Mouse (Mus musculus) CH12F3 (cell line): Measurements from ENCODE around the gene Tab2.

ENCODE experiments used
- in situ Hi-C: fragments of 300-500 bp; cut with MboI; formaldehyde crosslinking; loops from 2 replicates; pipeline ENCODE4 v1.14.3; 2020; ENCODE audit warnings: low sequenced_read_pairs

Gene Tab2

DNA sequence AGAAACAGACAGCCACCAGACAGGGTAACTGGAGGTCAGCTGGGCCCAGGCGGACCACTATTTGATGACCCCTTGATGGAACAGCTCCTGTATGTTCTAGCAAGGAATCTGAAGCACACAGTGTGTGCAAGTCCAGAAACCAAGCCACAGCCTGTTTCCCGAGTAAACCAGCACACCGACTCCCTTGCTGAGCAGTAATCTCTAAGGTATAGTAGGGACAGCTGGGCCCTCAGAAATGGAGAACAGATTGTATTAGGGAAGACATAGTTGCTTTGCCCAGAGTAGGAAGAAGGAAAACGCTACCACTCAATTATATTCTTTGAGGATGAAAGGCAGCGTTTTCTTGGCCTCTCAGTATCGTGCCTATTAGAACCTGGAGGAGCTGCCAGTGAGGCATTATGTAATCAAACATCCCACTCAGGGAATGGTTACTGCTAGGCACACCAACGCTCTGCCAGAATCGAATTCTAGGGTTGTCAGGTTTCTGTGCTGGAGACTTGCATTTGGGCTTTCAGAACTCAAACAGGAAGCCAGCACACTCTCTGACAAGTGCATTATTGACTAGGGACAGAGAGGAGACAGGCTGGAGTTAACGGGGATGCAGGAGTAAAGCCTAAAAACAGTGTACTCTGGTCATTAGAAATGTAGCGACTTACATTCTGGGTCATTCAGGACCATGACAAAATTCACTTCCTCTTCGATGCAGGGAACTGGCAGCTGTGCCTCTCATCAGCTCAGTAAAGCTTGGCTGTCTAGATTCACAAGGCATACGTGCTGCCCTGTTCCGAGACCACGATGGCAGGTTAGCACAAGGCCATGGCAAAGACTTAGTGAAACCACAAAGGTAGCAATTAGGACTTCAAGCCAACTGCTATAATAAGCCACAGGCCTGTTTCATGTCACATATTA is 55.1 kb downstream of the Tab2 start:
- in situ Hi-C loops = no loop called here

GRCm38 (mm10) chr10:7888256-7888868 is 67.7 kb downstream of the Tab2 start:
- in situ Hi-C loops = loop anchor here (10.0 kb wide), 1 partner anchor 306 kb away; no protein-coding TSS in a partner anchor

DNA sequence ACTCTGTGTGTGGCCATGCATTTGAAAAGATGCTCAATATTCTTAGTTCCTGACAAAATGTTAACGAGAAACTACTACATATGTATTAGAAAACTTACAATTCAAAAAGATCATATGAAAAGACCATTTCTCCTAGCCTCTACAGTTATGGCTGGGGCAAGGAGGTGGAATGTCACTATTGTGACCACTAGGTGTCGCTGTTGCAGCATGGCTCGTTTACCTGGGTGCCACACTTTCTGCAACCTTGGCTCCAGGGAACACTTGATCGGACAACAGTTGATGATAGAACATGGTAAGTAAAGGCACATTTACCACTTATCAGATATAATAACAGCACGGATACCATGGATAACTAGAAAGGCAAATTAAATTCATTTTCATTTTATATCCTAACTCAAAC is 72.5 kb downstream of the Tab2 start:
- in situ Hi-C loops = loop anchor here (5.0 to 10.0 kb wide), 2 partner anchors 311 to 354 kb away; no protein-coding TSS in a partner anchor

DNA sequence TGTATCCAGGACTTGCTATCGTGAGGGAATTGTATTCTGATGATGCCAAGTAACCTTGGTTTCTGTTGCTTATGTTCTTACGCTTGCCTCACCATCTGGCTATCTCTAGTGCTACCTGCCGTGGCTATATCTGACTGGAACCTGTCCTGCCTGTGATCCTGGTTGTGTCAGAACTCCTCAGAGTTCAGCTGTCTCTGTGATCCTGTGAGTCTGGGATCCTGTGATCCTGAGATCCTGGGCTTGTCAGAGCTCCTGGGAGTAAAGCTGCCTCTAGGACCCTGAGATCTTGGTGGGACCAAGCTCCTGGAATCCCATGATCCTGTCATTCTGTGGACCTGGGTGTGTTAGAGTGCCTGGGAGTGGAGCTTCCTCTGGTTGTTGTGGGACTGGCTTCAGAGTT is 74.1 kb downstream of the Tab2 start:
- in situ Hi-C loops = loop anchor here (5.0 to 10.0 kb wide), 2 partner anchors 313 to 355 kb away; no protein-coding TSS in a partner anchor

DNA sequence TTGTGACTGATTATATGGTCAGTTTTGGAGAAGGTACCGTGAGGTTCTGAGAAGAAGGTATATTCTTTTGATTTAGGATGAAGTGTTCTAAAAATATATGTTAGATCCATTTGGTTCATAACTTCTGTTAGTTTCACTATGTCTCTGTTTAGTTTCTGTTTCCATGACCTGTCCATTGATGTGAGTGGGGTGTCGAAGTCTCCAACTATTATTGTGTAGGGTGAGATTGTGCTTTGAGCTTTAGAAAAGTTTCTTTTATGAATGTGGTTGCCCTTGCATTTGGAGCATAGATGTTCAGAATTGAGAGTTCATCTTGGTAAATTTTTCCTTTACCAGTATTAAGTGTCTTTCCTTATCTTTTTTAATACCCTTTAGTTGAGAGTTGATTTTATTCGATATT is 75.7 kb downstream of the Tab2 start:
- in situ Hi-C loops = loop anchor here (5.0 to 10.0 kb wide), 2 partner anchors 315 to 357 kb away; no protein-coding TSS in a partner anchor

DNA sequence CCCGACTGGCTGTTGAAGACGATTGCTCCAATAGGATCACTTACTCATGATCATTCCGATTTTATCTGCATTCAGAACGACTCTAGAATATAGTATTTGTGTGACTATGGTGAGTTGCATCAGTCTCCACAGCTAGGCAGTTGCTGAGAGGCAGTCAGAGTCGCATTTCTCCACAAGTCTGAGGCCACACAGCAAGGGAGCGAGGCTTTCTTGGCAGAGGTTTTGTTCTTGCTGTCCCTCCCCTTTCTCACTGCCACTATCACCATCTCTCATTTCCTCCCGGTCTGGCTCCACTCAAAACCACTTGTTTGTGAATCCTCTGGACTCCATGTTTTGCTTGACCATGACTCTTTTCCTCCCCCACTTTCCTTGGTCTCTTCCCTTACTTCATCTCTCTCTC is 81.8 kb downstream of the Tab2 start:
- in situ Hi-C loops = no loop called here

DNA sequence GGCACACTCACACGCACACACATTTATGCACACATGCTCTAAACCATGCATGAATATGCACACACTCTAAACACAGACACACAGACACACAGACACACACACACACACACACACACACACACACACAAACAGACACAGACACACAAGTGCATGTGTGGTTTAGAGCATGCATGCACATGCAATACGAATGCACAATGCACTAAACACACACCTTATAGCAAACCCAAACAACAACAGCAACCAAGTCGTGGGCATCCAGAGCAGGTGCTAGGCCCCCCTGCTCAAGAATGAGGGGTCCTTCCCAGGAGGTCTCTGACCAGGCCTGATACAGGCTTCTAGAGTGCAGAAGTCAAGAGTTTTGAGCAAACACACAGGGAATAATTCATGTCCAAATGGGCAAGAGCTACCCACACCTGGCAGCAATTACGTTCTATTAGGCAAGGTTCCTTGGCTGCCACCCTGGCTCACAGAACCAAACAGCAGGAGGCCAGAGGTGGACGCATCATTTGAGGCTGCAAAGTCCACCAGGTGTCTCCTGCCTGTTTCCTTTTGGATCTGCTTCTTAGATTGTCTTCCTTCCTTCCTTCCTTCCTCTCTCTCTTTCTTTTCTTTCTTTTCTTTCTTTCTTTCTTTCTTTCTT is 84.5 kb downstream of the Tab2 start:
- in situ Hi-C loops = no loop called here

GRCm38 (mm10) chr10:7870571-7871315 is 85.3 kb downstream of the Tab2 start:
- in situ Hi-C loops = no loop called here

DNA sequence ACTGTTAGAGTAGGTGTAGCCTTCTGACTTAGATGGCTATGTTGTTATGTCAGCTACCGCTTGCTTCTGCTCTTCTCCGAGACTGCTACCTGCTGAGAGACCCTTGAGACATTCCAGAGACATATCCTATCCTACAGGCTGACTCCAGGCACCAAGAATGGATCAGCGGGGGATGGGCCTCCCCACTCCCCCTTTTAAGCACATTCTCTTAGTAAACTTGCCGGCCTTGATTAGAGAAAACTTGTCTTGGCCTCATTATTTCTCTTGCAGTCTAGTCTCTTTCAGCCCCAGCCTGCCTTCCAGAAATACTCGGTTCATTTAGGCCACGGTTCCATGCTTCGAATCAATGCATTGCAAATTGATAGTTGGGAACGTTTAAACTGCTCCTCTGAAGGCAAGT is 86.3 kb downstream of the Tab2 start:
- in situ Hi-C loops = no loop called here

DNA sequence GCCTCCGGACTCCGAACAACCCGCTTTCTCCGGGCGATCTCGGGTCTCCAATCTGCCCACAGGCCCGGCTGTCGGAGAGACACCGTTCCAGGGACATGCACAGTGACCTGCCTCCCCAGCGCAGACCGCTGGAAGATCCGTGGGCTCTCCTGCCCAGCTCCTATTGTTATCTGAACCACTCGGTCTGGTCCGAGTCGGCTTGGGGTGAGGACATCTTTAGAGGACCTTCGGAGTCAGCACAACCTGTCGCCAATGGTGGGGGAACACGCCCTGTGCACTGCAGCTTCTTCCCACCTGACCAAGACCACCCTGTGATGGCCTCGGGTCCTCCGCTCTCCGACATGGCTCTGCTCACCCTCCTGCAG is 88.4 kb downstream of the Tab2 start:
- in situ Hi-C loops = no loop called here

GRCm38 (mm10) chr10:7866762-7867665 is 89.0 kb downstream of the Tab2 start:
- in situ Hi-C loops = no loop called here

GRCm38 (mm10) chr10:7864806-7865205 is 91.2 kb downstream of the Tab2 start:
- in situ Hi-C loops = no loop called here

DNA sequence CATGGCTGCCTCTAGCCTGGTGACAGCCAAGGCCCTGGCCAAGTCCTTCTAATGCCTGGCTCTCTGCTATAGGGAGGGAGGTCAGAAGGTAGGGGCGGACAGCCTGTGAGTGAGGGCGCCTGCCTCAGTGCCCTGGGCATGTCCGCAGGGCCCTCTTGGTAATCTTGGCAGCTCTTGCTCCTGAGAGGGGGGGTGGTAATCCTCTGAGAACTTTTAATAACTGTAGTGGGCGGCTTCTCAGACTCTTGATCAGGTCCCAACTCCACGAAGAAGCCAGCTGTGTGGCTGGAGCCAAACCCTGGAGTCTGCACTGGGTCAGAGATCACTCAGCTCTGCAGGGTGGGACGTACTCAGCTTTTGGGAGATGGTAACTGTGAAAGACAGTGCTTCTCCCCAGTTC is 91.8 kb downstream of the Tab2 start:
- in situ Hi-C loops = no loop called here

GRCm38 (mm10) chr10:7863411-7863810 is 92.6 kb downstream of the Tab2 start:
- in situ Hi-C loops = no loop called here

DNA sequence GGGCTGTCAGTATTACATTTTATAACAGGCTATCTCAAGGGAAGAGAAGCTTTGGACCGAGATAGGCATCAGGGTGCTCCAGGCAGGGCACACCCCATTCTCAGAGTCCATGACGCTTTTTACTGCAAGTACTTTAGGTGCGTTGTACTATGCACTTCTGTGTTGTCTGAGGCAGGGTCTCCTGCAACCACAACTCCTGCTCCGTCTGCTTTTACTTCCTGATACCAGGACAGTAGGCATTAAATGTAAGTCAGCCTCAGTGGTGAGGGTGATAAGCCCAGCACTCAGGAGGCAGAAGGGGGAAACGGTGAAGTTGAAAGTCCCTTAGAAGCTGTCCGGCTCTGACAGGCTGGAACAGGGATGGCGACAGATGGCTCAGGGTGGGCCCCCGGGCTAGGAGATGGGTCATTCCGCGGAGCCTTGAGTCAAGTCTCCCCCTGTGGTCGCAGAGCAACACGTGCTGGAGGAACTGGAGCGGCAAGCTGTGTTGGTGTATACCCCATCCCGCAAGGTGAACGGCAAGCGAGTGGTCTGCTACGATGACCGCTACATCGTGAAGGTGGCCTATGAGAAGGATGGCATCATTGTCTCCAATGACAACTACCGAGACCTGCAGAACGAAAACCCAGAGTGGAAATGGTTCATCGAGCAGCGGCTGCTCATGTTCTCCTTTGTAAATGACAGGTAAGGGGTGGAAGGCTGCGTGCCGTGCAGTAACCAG is 93.9 kb downstream of the Tab2 start:
- in situ Hi-C loops = no loop called here

DNA sequence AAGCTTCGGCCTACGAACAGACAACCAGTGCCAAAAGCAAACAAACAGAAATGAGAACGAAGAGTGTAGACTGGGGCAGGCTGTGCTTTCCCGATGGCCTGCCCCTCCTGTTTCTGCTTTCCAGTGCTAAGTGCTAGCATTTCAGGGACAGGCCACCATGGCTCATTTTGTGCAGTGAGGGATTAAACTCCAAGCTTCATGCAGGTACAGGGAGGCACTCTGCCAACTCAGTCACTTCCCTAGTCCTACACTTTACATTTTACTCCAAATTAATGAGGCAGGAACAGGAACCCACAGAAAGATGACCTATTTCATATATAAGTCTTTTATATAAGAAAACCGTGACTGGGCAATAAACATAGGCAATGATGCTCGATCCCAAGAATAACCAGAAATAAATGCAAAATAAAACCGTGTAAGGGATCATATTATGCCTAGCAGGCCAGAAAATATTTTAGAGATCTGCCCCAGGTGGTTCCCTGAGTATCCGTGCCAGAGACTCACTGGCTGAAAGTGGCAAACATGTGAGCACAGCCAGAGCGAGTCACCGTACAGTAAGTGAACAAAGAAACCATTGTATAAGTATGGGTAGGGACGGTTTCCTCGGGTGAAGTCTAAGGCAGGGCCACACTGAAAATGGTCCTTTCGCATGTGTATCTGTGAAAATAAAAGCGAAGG is 94.6 kb downstream of the Tab2 start:
- in situ Hi-C loops = no loop called here

GRCm38 (mm10) chr10:7860494-7860893 is 95.5 kb downstream of the Tab2 start:
- in situ Hi-C loops = no loop called here
